Mouse (Mus musculus) forebrain, embryonic 11.5 days (tissue): Measurements from ENCODE around the gene Prune1. TPM values are rescaled to one million over a fixed set of nuclear protein-coding genes. Genes with fewer than 3 reads are reported as not detected.

Experiments used
- ATAC-seq: fragments of 200-750 bp; cut with Nextera tagmentation; replicated peaks from 2 replicates; pipeline ENCODE4 v1.8.0; 2017; ENCODE audit warnings: moderate TSS enrichment; ENCODE audit not compliant: low FRiP score
- DNase-seq: peaks from one replicate; pipeline ENCODE4 v3.0.0-alpha.2; 2017; ENCODE audit warnings: low spot score
- H3K27ac ChIP-seq: fragments of 300-500 bp; sonication (generic); 2 replicates; pipeline ENCODE4 v1.5.1; 2014; ENCODE audit warnings: low read depth, low read length
- H3K27me3 ChIP-seq: fragments of 300-500 bp; sonication (generic); 2 replicates; pipeline ENCODE4 v1.6.1; 2014; ENCODE audit warnings: mild to moderate bottlenecking, low read length, mixed read lengths; ENCODE audit not compliant: control insufficient read depth, insufficient read depth
- H3K36me3 ChIP-seq: fragments of 300-500 bp; sonication (generic); 2 replicates; pipeline ENCODE4 v1.6.1; 2014; ENCODE audit warnings: mild to moderate bottlenecking, low read length, moderate library complexity, mixed read lengths; ENCODE audit not compliant: control insufficient read depth, insufficient read depth
- H3K4me1 ChIP-seq: fragments of 300-500 bp; sonication (generic); replicated peaks from 2 replicates; pipeline ENCODE4 v1.6.1; 2014; ENCODE audit warnings: low read length, mixed read lengths; ENCODE audit not compliant: control insufficient read depth, insufficient read depth
- H3K4me2 ChIP-seq: fragments of 300-500 bp; sonication (generic); 2 replicates; pipeline ENCODE4 v1.6.1; 2014; ENCODE audit warnings: low read depth, mild to moderate bottlenecking, low read length, moderate library complexity, mixed read lengths; ENCODE audit not compliant: severe bottlenecking
- H3K4me3 ChIP-seq: fragments of 300-500 bp; sonication (generic); 2 replicates; pipeline ENCODE4 v1.5.1; 2014; ENCODE audit warnings: low read depth, low read length
- H3K9ac ChIP-seq: fragments of 300-500 bp; sonication (generic); 2 replicates; pipeline ENCODE4 v1.6.1; 2014; ENCODE audit warnings: low read length
- H3K9me3 ChIP-seq: fragments of 300-500 bp; sonication (generic); 2 replicates; pipeline ENCODE4 v1.6.1; 2016; ENCODE audit warnings: low read length, mixed read lengths; ENCODE audit not compliant: control insufficient read depth
- WGBS: fragments of 180-500 bp; shearing (Covaris S2); extraction: QIAGEN DNeasy Blood & Tissue Kit; methylation state at CpG from one replicate; pipeline ENCODE4 v1.1.7; 2014; 5-methylcytosine and 5-hydroxymethylcytosine counted together
- polyA plus RNA-seq: library from polyadenylated mRNA; unstranded; fragments of >200 nt; fragmentation: Nextera tagmentation; extraction: Ambion mirVana; gene quantifications from 2 replicates; pipeline ENCODE4 v1.2.1, GENCODE M21; 2014

Gene Prune1
- polyA plus RNA-seq = 26.4 and 28.5 TPM in 2 replicates

- Histone ChIP-seq H3K4me1 (peaks cover 8% of the 10 kb centered on the region), H3K27ac (peak within 1 kb of the TSS; percentile 89), H3K9ac (peak within 1 kb of the TSS; percentile 81), H3K27me3 (no peaks in the 10 kb centered on the region), H3K4me2 (peak within 1 kb of the TSS; percentile 84), H3K36me3 (no peaks in the 10 kb centered on the region), H3K9me3 (no peaks in the 10 kb centered on the region), H3K4me3 (peak within 1 kb of the TSS; percentile 72)
- ATAC-seq = peak; percentile 88
- under 1% methylated on average over 48 of the region's 53 CpGs for WGBS
- peak; percentile 99 for DNase-seq
These were observed at the start of gene Prune1, which contains the start of gene Mindy1 for GRCm38 (mm10) chr3:95281216-95282126. Gene Prune1, minus strand, starts transcription at chr3:95282076. Gene Mindy1, plus strand, starts transcription at chr3:95281345.

- Histone ChIP-seq H3K9me3 (no peaks in the 10 kb centered on the region), H3K27ac (no peak overlapping the region), H3K4me1 (no peaks in the 10 kb centered on the region), H3K4me3 (no peak overlapping the region), H3K27me3 (no peaks in the 10 kb centered on the region), H3K36me3 (peaks cover 15% of the 10 kb centered on the region), H3K4me2 (no peak overlapping the region), H3K9ac (no peak overlapping the region)
- 67% methylated on average over 1 of the region's 1 CpGs for WGBS
- no peak for DNase-seq
- ATAC-seq = no peak
These were observed 49.7 kb upstream of the Prune1 start for GRCm38 (mm10) chr3:95331528-95331927.

GRCm38 (mm10) chr3:95328803-95329404 lies 47.0 kb upstream of the Prune1 start:
- 91% methylated on average over 1 of the region's 1 CpGs for WGBS
- no peaks in the 10 kb centered on the region for H3K4me1 ChIP-seq
- peaks cover 24% of the 10 kb centered on the region for H3K36me3 ChIP-seq
- no peak for DNase-seq
- H3K9me3 ChIP-seq = no peaks in the 10 kb centered on the region
- no peak overlapping the region for H3K27ac ChIP-seq
- H3K9ac ChIP-seq = no peak overlapping the region
- H3K4me2 ChIP-seq = no peak overlapping the region
- ATAC-seq = no peak
- H3K27me3 ChIP-seq = no peaks in the 10 kb centered on the region
- no peak overlapping the region for H3K4me3 ChIP-seq

DNA sequence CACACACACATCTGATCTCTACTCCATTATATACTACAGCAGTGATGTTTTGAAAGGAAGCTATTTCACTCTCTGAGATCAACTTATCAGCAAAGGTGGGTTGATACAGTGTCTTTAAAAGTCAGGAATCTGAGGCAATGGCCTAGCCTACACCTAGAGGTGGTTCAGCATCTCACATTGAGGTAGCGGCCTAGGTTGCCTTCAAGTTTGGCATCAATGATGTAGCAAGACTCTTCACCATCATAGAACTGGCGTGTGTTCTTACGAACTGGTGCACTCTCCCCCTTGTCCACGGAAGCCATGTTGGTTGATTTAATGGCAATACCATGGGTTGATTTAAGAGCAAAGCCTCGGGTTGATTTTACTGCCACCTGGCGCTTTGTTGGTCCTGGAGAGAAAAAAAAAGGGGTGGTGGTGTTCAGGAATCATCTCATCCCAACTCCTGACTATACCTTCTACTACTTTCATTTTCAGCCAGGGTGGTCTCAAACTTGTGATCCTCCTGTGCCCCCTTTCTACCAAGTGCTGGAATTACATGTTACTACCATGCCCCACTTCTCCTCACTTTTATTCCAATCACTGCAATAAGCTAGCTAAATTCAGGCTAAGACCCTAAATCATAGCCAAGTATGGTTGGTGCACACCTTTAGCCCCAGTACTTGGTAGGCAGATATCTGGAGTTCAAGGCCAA lies 42.7 kb upstream of the Prune1 start:
- ATAC-seq = no peak
- Histone ChIP-seq H3K9ac (no peak overlapping the region), H3K36me3 (peaks cover 31% of the 10 kb centered on the region), H3K9me3 (no peaks in the 10 kb centered on the region), H3K4me1 (0 out of 2 replicates have a peak, but pooled peaks cover 3% of the 10 kb centered on the region), H3K4me3 (no peak overlapping the region), H3K27ac (no peak overlapping the region), H3K4me2 (no peak overlapping the region), H3K27me3 (no peaks in the 10 kb centered on the region)
- 91% methylated on average over 6 of the region's 6 CpGs for WGBS
- no peak for DNase-seq

DNA sequence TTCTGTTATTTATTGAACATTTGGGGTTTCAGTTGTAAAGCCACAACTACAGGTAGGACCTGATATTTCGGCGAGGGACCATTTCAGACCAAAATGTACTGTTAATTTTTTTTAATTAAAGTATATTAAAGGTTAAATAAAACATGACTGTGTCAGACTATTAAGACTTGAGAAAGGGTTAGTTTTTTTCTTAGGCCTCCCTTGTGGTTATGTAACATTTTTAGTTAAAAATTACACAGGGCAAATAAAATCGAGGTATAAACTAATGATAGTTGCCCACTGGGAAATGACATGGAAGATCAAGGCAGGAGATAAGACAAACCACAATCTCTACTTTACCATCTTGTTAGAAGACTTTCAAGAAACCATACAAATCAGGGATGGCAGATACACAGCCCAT lies 41.6 kb upstream of the Prune1 start:
- Histone ChIP-seq H3K9me3 (no peaks in the 10 kb centered on the region), H3K4me1 (peaks cover 3% of the 10 kb centered on the region; the same call in 1 of the 2 replicates), H3K27me3 (no peaks in the 10 kb centered on the region), H3K4me3 (no peak overlapping the region), H3K27ac (no peak overlapping the region), H3K4me2 (no peak overlapping the region), H3K36me3 (peaks cover 31% of the 10 kb centered on the region), H3K9ac (no peak overlapping the region)
- DNase-seq (no peak), ATAC-seq (no peak)
- 97% methylated on average over 3 of the region's 3 CpGs for WGBS

GRCm38 (mm10) chr3:95319701-95320625 lies 38.1 kb upstream of the Prune1 start:
- H3K4me2 ChIP-seq = no peak overlapping the region
- no peaks in the 10 kb centered on the region for H3K27me3 ChIP-seq
- peaks cover 22% of the 10 kb centered on the region for H3K36me3 ChIP-seq
- WGBS = 79% methylated on average over 12 of the region's 12 CpGs
- H3K9ac ChIP-seq = no peak overlapping the region
- no peak for ATAC-seq
- H3K9me3 ChIP-seq = no peaks in the 10 kb centered on the region
- H3K4me1 ChIP-seq = peaks cover 7% of the 10 kb centered on the region; the same call in 1 of the 2 replicates
- H3K27ac ChIP-seq = no peak overlapping the region
- no peak for DNase-seq
- no peak overlapping the region for H3K4me3 ChIP-seq

- WGBS = 73% methylated on average over 2 of the region's 2 CpGs
- H3K4me3 ChIP-seq = no peak overlapping the region
- H3K9ac ChIP-seq = no peak overlapping the region
- peaks cover 7% of the 10 kb centered on the region; the same call in 1 of the 2 replicates for H3K4me1 ChIP-seq
- no peak for DNase-seq
- H3K36me3 ChIP-seq = peaks cover 15% of the 10 kb centered on the region
- H3K27me3 ChIP-seq = no peaks in the 10 kb centered on the region
- ATAC-seq = no peak
- H3K9me3 ChIP-seq = no peaks in the 10 kb centered on the region
- H3K4me2 ChIP-seq = no peak overlapping the region
- H3K27ac ChIP-seq = no peak overlapping the region
These were observed 37.2 kb upstream of the Prune1 start for GRCm38 (mm10) chr3:95319110-95319509.
